Mouse (Mus musculus) CH12.LX (cell line): ENCODE results near the gene Ubxn6. TPM values are rescaled to one million over a fixed set of nuclear protein-coding genes. Genes with fewer than 3 reads are reported as not detected.

ENCODE experiments used
- DNase-seq: peaks from one replicate; pipeline ENCODE4 v3.0.0-alpha.2; 2013; ENCODE audit errors: extremely low read depth
- H3K27ac ChIP-seq: 2 replicates; pipeline ENCODE4 v1.5.1; 2012; ENCODE audit warnings: low read depth, mild to moderate bottlenecking, control low read depth, moderate library complexity; ENCODE audit not compliant: insufficient read depth
- H3K27me3 ChIP-seq: replicated peaks from 2 replicates; pipeline ENCODE3; 2012; ENCODE audit warnings: inconsistent platforms
- H3K36me3 ChIP-seq, 2 experiments: replicated peaks in 1 of 2; 2 replicates each; pipeline versions ENCODE3 to v1.6.1; 2012; ENCODE audit warnings: inconsistent platforms in 1 of 2, low read length in 1 of 2, mild to moderate bottlenecking in 1 of 2, mixed read lengths in 1 of 2, moderate library complexity in 1 of 2; ENCODE audit not compliant: control insufficient read depth in 1 of 2, insufficient read depth in 1 of 2
- H3K4me1 ChIP-seq, 2 experiments: 2 replicates each; pipeline ENCODE4 v1.6.1; 2012; ENCODE audit warnings: inconsistent platforms in 1 of 2, moderate library complexity in 1 of 2; ENCODE audit not compliant: insufficient read depth in 2 of 2, control insufficient read depth in 1 of 2
- H3K4me2 ChIP-seq: 2 replicates; pipeline ENCODE4 v1.6.1; 2012; ENCODE audit warnings: low read depth, mild to moderate bottlenecking, control low read depth; ENCODE audit not compliant: poor library complexity, insufficient read depth, severe bottlenecking
- H3K4me3 ChIP-seq, 3 experiments: fragments of 150-350 bp in 1 of 3; sonication (generic) in 1 of 3; replicated peaks in 1 of 3; 2 replicates each; pipeline versions ENCODE3 to v1.5.1; 2011 to 2012; ENCODE audit warnings: low read depth in 2 of 3, low read length in 2 of 3, mild to moderate bottlenecking in 2 of 3, moderate library complexity in 2 of 3, control low read depth in 1 of 3, improper control_type of control experiment in 1 of 3, inconsistent platforms in 1 of 3, mixed read lengths in 1 of 3; ENCODE audit not compliant: poor library complexity in 1 of 3
- H3K79me2 ChIP-seq: replicated peaks from 2 replicates; pipeline ENCODE4 v1.6.1; 2012; ENCODE audit warnings: mild to moderate bottlenecking, moderate library complexity; ENCODE audit not compliant: control insufficient read depth, poor library complexity, insufficient read depth, severe bottlenecking; ENCODE audit errors: extremely low read depth
- H3K9ac ChIP-seq: 2 replicates; pipeline ENCODE4 v1.6.1; 2012; ENCODE audit warnings: low read depth, mild to moderate bottlenecking, control low read depth, moderate library complexity; ENCODE audit not compliant: insufficient read depth
- H3K9me3 ChIP-seq: replicated peaks from 2 replicates; pipeline ENCODE3; 2012; ENCODE audit warnings: low read length, inconsistent platforms, mixed read lengths
- BHLHE40 ChIP-seq: IDR thresholded peaks from 2 replicates; pipeline ENCODE4 v1.6.1; 2011; ENCODE audit warnings: mild to moderate bottlenecking, low read depth, low read length, improper control_type of control experiment
- CHD1 ChIP-seq: IDR thresholded peaks from 2 replicates; pipeline ENCODE4 v1.6.1; 2012; ENCODE audit warnings: low read depth, low read length, improper control_type of control experiment, inconsistent platforms
- ELF1 ChIP-seq: IDR thresholded peaks from 2 replicates; pipeline ENCODE4 v1.6.1; 2014; ENCODE audit warnings: low read depth, mild to moderate bottlenecking, inconsistent platforms, low read length, improper control_type of control experiment
- EP300 ChIP-seq: IDR thresholded peaks from 2 replicates; pipeline ENCODE4 v1.6.1; 2011; ENCODE audit warnings: low read length, improper control_type of control experiment
- ETS1 ChIP-seq: conservative IDR thresholded peaks from 2 replicates; pipeline ENCODE4 v1.6.1; 2012; ENCODE audit warnings: low read depth, mild to moderate bottlenecking, inconsistent platforms, low read length, improper control_type of control experiment, moderate library complexity
- GABPA ChIP-seq: IDR thresholded peaks from 2 replicates; pipeline ENCODE4 v1.6.1; 2012; ENCODE audit warnings: low read depth, low read length, improper control_type of control experiment, inconsistent platforms; ENCODE audit not compliant: insufficient replicate concordance
- HCFC1 ChIP-seq: IDR thresholded peaks from 2 replicates; pipeline ENCODE4 v1.6.1; 2012; ENCODE audit warnings: low read depth, mild to moderate bottlenecking, inconsistent platforms, low read length, improper control_type of control experiment
- IRF4 ChIP-seq: IDR thresholded peaks from 2 replicates; pipeline ENCODE4 v1.6.1; 2014; ENCODE audit warnings: low read depth, mild to moderate bottlenecking, inconsistent platforms, low read length, improper control_type of control experiment
- JUN ChIP-seq: IDR thresholded peaks from 2 replicates; pipeline ENCODE4 v1.6.1; 2011; ENCODE audit warnings: low read depth, mild to moderate bottlenecking, low read length, improper control_type of control experiment, moderate library complexity; ENCODE audit not compliant: insufficient read depth
- JUND ChIP-seq: conservative IDR thresholded peaks from 2 replicates; pipeline ENCODE4 v1.6.1; 2011; ENCODE audit warnings: low read depth, low read length, improper control_type of control experiment
- KAT2A ChIP-seq: IDR thresholded peaks from 2 replicates; pipeline ENCODE4 v1.6.1; 2012; ENCODE audit warnings: low read length, improper control_type of control experiment, inconsistent platforms; ENCODE audit not compliant: insufficient replicate concordance
- MAFK ChIP-seq: IDR thresholded peaks from 2 replicates; pipeline ENCODE4 v1.6.1; 2011; ENCODE audit warnings: low read length, improper control_type of control experiment; ENCODE audit not compliant: insufficient replicate concordance
- MAX ChIP-seq: IDR thresholded peaks from 2 replicates; pipeline ENCODE4 v1.6.1; 2011; ENCODE audit warnings: low read length, improper control_type of control experiment
- MAZ ChIP-seq: IDR thresholded peaks from 2 replicates; pipeline ENCODE4 v1.6.1; 2012; ENCODE audit warnings: low read depth, mild to moderate bottlenecking, inconsistent platforms, low read length, improper control_type of control experiment, moderate library complexity
- MEF2A ChIP-seq: IDR thresholded peaks from 2 replicates; pipeline ENCODE4 v1.6.1; 2014; ENCODE audit warnings: low read depth, mild to moderate bottlenecking, inconsistent platforms, low read length, improper control_type of control experiment, borderline replicate concordance
- MXI1 ChIP-seq: IDR thresholded peaks from 2 replicates; pipeline ENCODE4 v1.6.1; 2011; ENCODE audit warnings: mild to moderate bottlenecking, low read depth, low read length, improper control_type of control experiment
- MYC ChIP-seq: IDR thresholded peaks from 2 replicates; pipeline ENCODE4 v1.6.1; 2011; ENCODE audit warnings: low read depth, mild to moderate bottlenecking, improper control_type of control experiment, low read length
- NELFE ChIP-seq: IDR thresholded peaks from 2 replicates; pipeline ENCODE4 v1.6.1; 2011; ENCODE audit warnings: low read depth, low read length, improper control_type of control experiment
- NRF1 ChIP-seq: IDR thresholded peaks from 2 replicates; pipeline ENCODE4 v1.6.1; 2014; ENCODE audit warnings: low read depth, mild to moderate bottlenecking, inconsistent platforms, low read length, improper control_type of control experiment, moderate library complexity
- PAX5 ChIP-seq: IDR thresholded peaks from 2 replicates; pipeline ENCODE4 v1.6.1; 2012; ENCODE audit warnings: low read length, inconsistent platforms, mixed read lengths
- POLR2A ChIP-seq: IDR thresholded peaks from 2 replicates; pipeline ENCODE4 v1.6.1; 2011; ENCODE audit warnings: low read depth, mild to moderate bottlenecking, improper control_type of control experiment, low read length
- POLR2AphosphoS2 ChIP-seq: IDR thresholded peaks from 2 replicates; pipeline ENCODE4 v1.6.1; 2011; ENCODE audit warnings: low read depth, low read length, improper control_type of control experiment
- RAD21 ChIP-seq: IDR thresholded peaks from 2 replicates; pipeline ENCODE4 v1.6.1; 2011; ENCODE audit warnings: low read depth, mild to moderate bottlenecking, low read length, improper control_type of control experiment, moderate library complexity
- SIN3A ChIP-seq: IDR thresholded peaks from 2 replicates; pipeline ENCODE4 v1.6.1; 2012; ENCODE audit warnings: low read length, improper control_type of control experiment, inconsistent platforms
- USF2 ChIP-seq: conservative IDR thresholded peaks from 2 replicates; pipeline ENCODE4 v1.6.1; 2011; ENCODE audit warnings: low read depth, low read length, improper control_type of control experiment
- ZC3H11A ChIP-seq: IDR thresholded peaks from 2 replicates; pipeline ENCODE4 v1.6.1; 2012; ENCODE audit warnings: low read depth, mild to moderate bottlenecking, inconsistent platforms, low read length, improper control_type of control experiment
- ZKSCAN1 ChIP-seq: IDR thresholded peaks from 2 replicates; pipeline ENCODE4 v1.6.1; 2012; ENCODE audit warnings: low read depth, inconsistent platforms, low read length, improper control_type of control experiment, borderline replicate concordance
- ZNF384 ChIP-seq: IDR thresholded peaks from 2 replicates; pipeline ENCODE4 v1.6.1; 2012; ENCODE audit warnings: low read depth, low read length, improper control_type of control experiment, inconsistent platforms
- dilution Hi-C: fragments of 300-500 bp; cut with MboI; formaldehyde crosslinking; loops from 2 replicates; pipeline ENCODE4 v1.14.3; 2020; ENCODE audit warnings: low sequenced_read_pairs; ENCODE audit not compliant: extremely low pct_unique_long_range_greater_than_20kb, extremely low pct_ligation_motif_present
- in situ Hi-C: fragments of 300-500 bp; cut with MboI; formaldehyde crosslinking; loops from 3 replicates; pipeline ENCODE4 v1.14.3; 2019; ENCODE audit warnings: low sequenced_read_pairs, low pct_ligation_motif_present, low pct_unique_long_range_greater_than_20kb, mixed read lengths
- polyA plus RNA-seq: library from polyadenylated mRNA; unstranded; fragments of >175 nt; gene quantifications from 2 replicates; pipeline ENCODE4 v1.2.1, GENCODE M21; 2012; ENCODE audit warnings: low read depth; ENCODE audit not compliant: insufficient read length
- total RNA-seq, 2 experiments: library from RNA; depleted of rRNA; stranded (reverse); fragments of 300-350 nt in 1 of 2; fragments of >200 nt in 1 of 2; gene quantifications; 2 replicates each; pipeline ENCODE4 v1.2.3; 2012 to 2014

Gene Ubxn6
- total and polyA plus RNA-seq, 3 experiments, result 24.6 to 29.1 (median 26.8) TPM

- dilution Hi-C loops, result no loop called here
- no peaks in the 10 kb centered on the region for H3K9me3 ChIP-seq
- peaks cover 5 to 22% of the 10 kb centered on the region in 2 experiments; a peak in 3 of 4 replicates for H3K4me1 ChIP-seq
- H3K9ac ChIP-seq, result no peak overlapping the region
- H3K4me3 ChIP-seq, result no peak overlapping the region
- no peak for DNase-seq
- no peaks in the 10 kb centered on the region; the same call in 1 of the 2 replicates for H3K79me2 ChIP-seq
- H3K27ac ChIP-seq, result no peak overlapping the region
- in situ Hi-C loops, result no loop called here
- peaks cover 83 to 92% of the 10 kb centered on the region in 2 experiments for H3K36me3 ChIP-seq
- no peak for TF ChIP-seq ZNF384
- TF ChIP-seq PAX5, result no peak
- no peak for TF ChIP-seq ELF1
- no peak for TF ChIP-seq SIN3A
- TF ChIP-seq CHD1, result no peak
- TF ChIP-seq MAFK, result no peak
- no peak for TF ChIP-seq MEF2A
- TF ChIP-seq MAZ, result no peak
- TF ChIP-seq IRF4, result no peak
- no peak for TF ChIP-seq JUN
- TF ChIP-seq EP300, result no peak
- TF ChIP-seq HCFC1, result no peak
- no peak for TF ChIP-seq JUND
- no peak for TF ChIP-seq POLR2AphosphoS2
- TF ChIP-seq BHLHE40, result no peak
- TF ChIP-seq, all 38 proteins: peak for 0
- no peaks in the 10 kb centered on the region for H3K27me3 ChIP-seq
- no peak overlapping the region for H3K4me2 ChIP-seq
These were observed 5.8 kb downstream of the Ubxn6 start for GRCm38 (mm10) chr17:56069066-56069465.

- Histone ChIP-seq H3K27ac (no peak overlapping the region), H3K36me3 (peaks cover 94 to 97% of the 10 kb centered on the region in 2 experiments), H3K79me2 (no peaks in the 10 kb centered on the region), H3K9me3 (no peaks in the 10 kb centered on the region), H3K4me3 (no peak overlapping the region), H3K9ac (no peak overlapping the region), H3K4me2 (no peak overlapping the region), H3K4me1 (peaks cover 2 to 13% of the 10 kb centered on the region in 2 experiments; a peak in 2 of 4 replicates), H3K27me3 (no peaks in the 10 kb centered on the region)
- in situ Hi-C loops, result no loop called here
- dilution Hi-C loops, result no loop called here
- no peak for DNase-seq
- no peak for TF ChIP-seq NRF1
- TF ChIP-seq BHLHE40, result no peak
- no peak for TF ChIP-seq HCFC1
- TF ChIP-seq JUND, result no peak
- TF ChIP-seq MXI1, result no peak
- TF ChIP-seq CHD1, result no peak
- TF ChIP-seq USF2, result no peak
- no peak for TF ChIP-seq GABPA
- no peak for TF ChIP-seq RAD21
- TF ChIP-seq ZKSCAN1, result no peak
- TF ChIP-seq MAX, result no peak
- no peak for TF ChIP-seq MYC
- TF ChIP-seq KAT2A, result no peak
- no peak for TF ChIP-seq POLR2A
- TF ChIP-seq ZC3H11A, result no peak
- no peak for TF ChIP-seq NELFE
- no peak for TF ChIP-seq ELF1
- no peak for TF ChIP-seq ETS1
- no peak for TF ChIP-seq SIN3A
These were observed 8.4 kb downstream of the Ubxn6 start for GRCm38 (mm10) chr17:56066451-56066850.
